Mouse (Mus musculus): ENCODE results near the gene Smchd1.
"Not testable (repeated sequence)": the region's sequence is repeated elsewhere in the genome, so short reads cannot be mapped to it uniquely, and the experiment has no call there.

DNA sequence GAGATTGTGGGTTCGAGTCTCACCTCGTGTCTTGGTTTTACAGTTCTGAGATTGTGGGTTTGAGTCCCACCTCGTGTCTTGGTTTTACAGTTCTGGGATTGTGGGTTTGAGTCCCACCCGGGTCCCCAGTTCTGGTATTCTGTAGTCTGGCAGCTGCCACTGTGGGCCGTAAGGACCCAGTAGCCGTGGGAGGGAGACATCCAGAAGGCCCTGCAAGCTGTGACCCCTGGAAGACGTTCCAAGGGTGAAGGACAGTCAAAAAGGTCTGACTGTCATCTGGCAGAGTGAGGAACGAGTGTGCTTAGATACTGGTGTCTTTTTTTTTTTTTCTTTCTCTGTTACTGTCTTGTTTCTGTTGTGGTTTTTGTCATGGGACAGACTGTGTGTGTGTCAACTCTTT is 154.4 kb downstream of the Smchd1 start:
- TF ChIP-seq CTCF (IDR thresholded peaks at IDR 0.05; ENCODE audit: low read depth); EP300 (optimal IDR thresholded peaks at IDR 0.05): not testable (repeated sequence)

Data from stomach, postnatal 0 days (tissue).